Mouse (Mus musculus): Measurements from ENCODE around the gene Mga. TPM values are rescaled to one million over a fixed set of nuclear protein-coding genes. Genes with fewer than 3 reads are reported as not detected.

Gene Mga
- 30.2 TPM for polyA plus RNA-seq (2014; fragmentation: Illumina TruSeq; extraction: RNeasy Lipid Tissue Mini Kit (QIAGEN cat#74804); ENCODE audit: low read depth, low replicate concordance)

DNA sequence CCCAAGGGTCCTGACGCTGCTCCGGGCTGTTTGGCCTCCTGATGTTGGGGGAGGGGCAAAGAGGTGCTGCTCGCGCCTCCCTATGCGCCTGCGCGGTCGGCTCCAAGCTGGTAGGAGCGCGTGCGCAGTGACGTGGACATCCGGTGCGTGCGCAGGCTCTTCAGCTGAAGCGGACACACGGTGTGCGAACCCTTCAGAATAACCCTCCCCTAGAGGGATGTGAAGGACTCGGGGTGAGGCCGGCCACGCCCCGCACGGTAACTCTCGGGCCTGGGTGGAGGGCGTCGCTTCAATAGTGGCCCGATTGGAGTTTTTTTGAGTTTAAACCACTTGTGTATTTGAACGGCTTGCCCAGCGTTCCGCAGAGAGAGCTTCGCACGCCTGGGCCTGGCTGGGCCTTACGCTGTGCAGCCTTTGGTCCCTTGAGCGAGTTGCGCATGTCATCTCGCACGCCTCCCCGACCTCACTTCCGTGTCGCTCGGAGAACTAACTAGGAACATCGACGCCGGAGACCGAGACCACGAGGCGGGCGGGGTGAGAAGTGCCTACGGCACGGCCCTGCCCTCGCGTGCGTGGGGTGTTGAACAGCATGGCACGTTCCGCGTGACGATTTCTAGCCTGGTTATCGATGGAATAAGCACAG lies at the start of gene Mga:
Gene Mga, plus strand, starts transcription at position 139 of the 643 bp plus-strand sequence.

DNA sequence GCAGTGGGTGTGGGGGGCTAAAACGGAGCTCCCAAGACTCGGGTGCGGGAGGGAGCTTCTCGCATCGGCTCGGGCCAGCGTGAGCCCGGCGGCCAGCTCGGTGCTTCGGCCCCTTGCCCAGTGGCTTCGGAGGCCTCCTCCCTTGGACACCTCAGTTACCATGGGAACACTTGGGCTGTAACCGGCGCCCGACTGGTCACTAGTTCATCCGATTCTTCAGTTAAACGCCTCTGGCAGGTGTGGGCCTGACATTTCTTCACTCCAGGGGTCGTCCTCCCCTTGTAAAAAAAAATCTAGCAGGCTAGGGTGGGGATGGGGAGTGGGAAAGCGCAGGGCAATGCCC lies 75.5 kb downstream of the Mga start, which contains the start of gene Mapkbp1:
Gene Mapkbp1, plus strand, starts transcription at position 163 of the 343 bp plus-strand sequence.

Other genes with a start within 250 kb of the Mga start
- 125 TPM for gene Ndufaf1, start 234.4 kb upstream of the Mga start, polyA plus RNA-seq (2014; fragmentation: Illumina TruSeq; extraction: RNeasy Lipid Tissue Mini Kit (QIAGEN cat#74804); ENCODE audit: low read depth, low replicate concordance)
- gene Rtf1, start 222.2 kb upstream of the Mga start, polyA plus RNA-seq (2014; fragmentation: Illumina TruSeq; extraction: RNeasy Lipid Tissue Mini Kit (QIAGEN cat#74804); ENCODE audit: low read depth, low replicate concordance) = 18.9 TPM
- gene Itpka, start 154.9 kb upstream of the Mga start, polyA plus RNA-seq (2014; fragmentation: Illumina TruSeq; extraction: RNeasy Lipid Tissue Mini Kit (QIAGEN cat#74804); ENCODE audit: low read depth, low replicate concordance) = not detected
- gene Ltk, start 136.8 kb upstream of the Mga start, polyA plus RNA-seq (2014; fragmentation: Illumina TruSeq; extraction: RNeasy Lipid Tissue Mini Kit (QIAGEN cat#74804); ENCODE audit: low read depth, low replicate concordance) = not detected
- gene Rpap1, start 109.7 kb upstream of the Mga start, polyA plus RNA-seq (2014; fragmentation: Illumina TruSeq; extraction: RNeasy Lipid Tissue Mini Kit (QIAGEN cat#74804); ENCODE audit: low read depth, low replicate concordance) = 0.44 TPM
- gene Tyro3, start 99.5 kb upstream of the Mga start, polyA plus RNA-seq (2014; fragmentation: Illumina TruSeq; extraction: RNeasy Lipid Tissue Mini Kit (QIAGEN cat#74804); ENCODE audit: low read depth, low replicate concordance) = 0.44 TPM
- 1.6 TPM for gene Mapkbp1, start 75.5 kb downstream of the Mga start, polyA plus RNA-seq (2014; fragmentation: Illumina TruSeq; extraction: RNeasy Lipid Tissue Mini Kit (QIAGEN cat#74804); ENCODE audit: low read depth, low replicate concordance)
- gene Jmjd7, start 130.3 kb downstream of the Mga start, polyA plus RNA-seq (2014; fragmentation: Illumina TruSeq; extraction: RNeasy Lipid Tissue Mini Kit (QIAGEN cat#74804); ENCODE audit: low read depth, low replicate concordance) = not detected
- gene Gm28042, start 130.3 kb downstream of the Mga start, polyA plus RNA-seq (2014; fragmentation: Illumina TruSeq; extraction: RNeasy Lipid Tissue Mini Kit (QIAGEN cat#74804); ENCODE audit: low read depth, low replicate concordance) = not detected
- 0.28 TPM for gene Pla2g4b, start 136.2 kb downstream of the Mga start, polyA plus RNA-seq (2014; fragmentation: Illumina TruSeq; extraction: RNeasy Lipid Tissue Mini Kit (QIAGEN cat#74804); ENCODE audit: low read depth, low replicate concordance)

Measured in kidney, adult 10 weeks (tissue).